Mouse (Mus musculus): ENCODE results near the gene Zscan2. TPM values are rescaled to one million over a fixed set of nuclear protein-coding genes. Genes with fewer than 3 reads are reported as not detected.

Zscan2 gene
- polyA plus RNA-seq, 1 experiment = 4.3 TPM

DNA sequence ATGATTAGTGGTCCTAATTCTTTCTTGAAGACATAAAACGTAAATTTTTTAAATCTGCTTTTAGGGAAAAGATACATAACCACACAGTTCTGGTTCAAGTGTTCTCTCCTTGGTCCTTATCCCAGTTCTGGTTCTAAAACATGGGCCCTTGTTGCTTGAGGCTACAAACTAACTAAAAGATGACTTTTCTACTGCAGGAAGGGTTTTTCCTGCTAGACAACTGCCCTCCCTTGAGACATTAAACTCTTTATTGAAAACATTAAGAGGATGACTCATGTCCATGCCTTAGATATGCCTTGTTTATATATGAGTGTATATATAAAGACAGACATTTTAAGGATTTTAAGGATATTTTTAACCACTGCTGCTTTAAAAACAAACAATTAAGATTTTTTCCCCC is 17.5 kb upstream of the Zscan2 start:
- TF ChIP-seq CTCF (IDR thresholded peaks at IDR 0.05; ENCODE audit: extremely low read depth, insufficient read depth, insufficient read length, insufficient replicate concordance) (no peak), POLR2A (IDR thresholded peaks at IDR 0.05; ENCODE audit: low read depth, low read length) (no peak)
- Histone ChIP-seq H3K4me1 (ENCODE audit: control insufficient read depth, insufficient read depth, insufficient read length) (peaks cover 3% of the 10 kb centered on the region; the same call in 1 of the 2 replicates), H3K4me3 (ENCODE audit: extremely low read depth, insufficient read depth, insufficient read length) (no peak overlapping the region), H3K36me3 (ENCODE audit: control insufficient read depth, insufficient read depth, low read length) (no peaks in the 10 kb centered on the region), H3K27me3 (ENCODE audit: control insufficient read depth, insufficient read depth, low read length) (no peaks in the 10 kb centered on the region), H3K27ac (ENCODE audit: insufficient read depth, low read length) (no peak overlapping the region)
- no peak for DNase-seq (ENCODE audit: low read depth in 1 of 2, low spot score in 2 of 2)
- 85% methylated on average over 1 of the region's 1 CpGs for WGBS

DNA sequence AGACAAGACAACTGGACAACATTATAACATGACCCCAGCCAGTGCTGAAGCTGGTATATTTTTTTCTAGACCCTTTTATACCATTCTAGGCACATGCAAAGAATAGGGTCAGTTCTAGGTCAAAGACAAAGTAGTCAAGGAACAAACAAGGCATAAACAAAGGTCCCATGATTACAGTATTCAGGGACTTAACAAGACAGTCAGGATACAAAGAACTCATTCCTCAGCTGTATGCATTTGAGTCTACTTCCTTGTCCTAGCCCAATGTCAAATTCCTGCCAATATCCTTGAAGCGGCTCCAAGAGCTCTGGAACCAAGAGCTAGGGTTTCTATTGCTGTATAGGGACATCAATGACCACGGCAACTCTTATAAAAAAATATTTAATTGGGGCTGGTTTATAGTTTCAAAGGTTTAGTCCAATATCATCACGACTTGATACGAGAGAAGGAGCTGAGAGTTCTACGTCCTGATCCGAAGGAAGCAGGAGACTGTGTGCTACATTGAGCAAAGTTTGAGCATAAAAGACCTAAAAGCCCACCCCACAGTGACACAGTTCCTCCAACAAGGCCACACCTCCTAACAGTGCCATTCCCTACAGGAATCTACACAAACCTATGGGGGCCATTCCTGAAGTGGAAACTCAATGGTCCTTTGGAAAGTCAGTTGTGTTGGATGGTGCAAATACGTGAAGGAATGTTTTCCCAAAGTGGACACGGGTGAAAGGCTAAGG is 16.6 kb upstream of the Zscan2 start:
- no peak for TF ChIP-seq POLR2A (IDR thresholded peaks at IDR 0.05; ENCODE audit: low read depth, low read length)
- no peak for TF ChIP-seq CTCF (IDR thresholded peaks at IDR 0.05; ENCODE audit: extremely low read depth, insufficient read depth, insufficient read length, insufficient replicate concordance)
- Histone ChIP-seq H3K27me3 (ENCODE audit: control insufficient read depth, insufficient read depth, low read length) (no peaks in the 10 kb centered on the region), H3K4me1 (ENCODE audit: control insufficient read depth, insufficient read depth, insufficient read length) (peaks cover 3% of the 10 kb centered on the region; the same call in 1 of the 2 replicates), H3K36me3 (ENCODE audit: control insufficient read depth, insufficient read depth, low read length) (no peaks in the 10 kb centered on the region), H3K27ac (ENCODE audit: insufficient read depth, low read length) (no peak overlapping the region), H3K4me3 (ENCODE audit: extremely low read depth, insufficient read depth, insufficient read length) (no peak overlapping the region)
- DNase-seq (ENCODE audit: low read depth in 1 of 2, low spot score in 2 of 2) = no peak
- 91% methylated on average over 8 of the region's 8 CpGs for WGBS

GRCm38 (mm10) chr7:80844691-80845090 is 16.0 kb upstream of the Zscan2 start:
- TF ChIP-seq POLR2A (IDR thresholded peaks at IDR 0.05; ENCODE audit: low read depth, low read length) (no peak), CTCF (IDR thresholded peaks at IDR 0.05; ENCODE audit: extremely low read depth, insufficient read depth, insufficient read length, insufficient replicate concordance) (no peak)
- Histone ChIP-seq H3K4me3 (ENCODE audit: extremely low read depth, insufficient read depth, insufficient read length) (no peak overlapping the region), H3K4me1 (ENCODE audit: control insufficient read depth, insufficient read depth, insufficient read length) (peaks cover 3% of the 10 kb centered on the region; the same call in 1 of the 2 replicates), H3K27me3 (ENCODE audit: control insufficient read depth, insufficient read depth, low read length) (no peaks in the 10 kb centered on the region), H3K36me3 (ENCODE audit: control insufficient read depth, insufficient read depth, low read length) (no peaks in the 10 kb centered on the region), H3K27ac (ENCODE audit: insufficient read depth, low read length) (no peak overlapping the region)
- WGBS = 92% methylated on average over 12 of the region's 12 CpGs
- no peak for DNase-seq (ENCODE audit: low read depth in 1 of 2, low spot score in 2 of 2)

GRCm38 (mm10) chr7:80845621-80846279 is 15.0 kb upstream of the Zscan2 start:
- Histone ChIP-seq H3K36me3 (ENCODE audit: control insufficient read depth, insufficient read depth, low read length) (no peaks in the 10 kb centered on the region), H3K4me1 (ENCODE audit: control insufficient read depth, insufficient read depth, insufficient read length) (no peaks in the 10 kb centered on the region), H3K27ac (ENCODE audit: insufficient read depth, low read length) (peak overlapping the region; percentile 50; the same call in 1 of the 2 replicates), H3K27me3 (ENCODE audit: control insufficient read depth, insufficient read depth, low read length) (no peaks in the 10 kb centered on the region), H3K4me3 (ENCODE audit: extremely low read depth, insufficient read depth, insufficient read length) (peak overlapping the region; percentile 31; the same call in 1 of the 2 replicates)
- TF ChIP-seq POLR2A (IDR thresholded peaks at IDR 0.05; ENCODE audit: low read depth, low read length) (no peak), CTCF (IDR thresholded peaks at IDR 0.05; ENCODE audit: extremely low read depth, insufficient read depth, insufficient read length, insufficient replicate concordance) (no peak)
- WGBS = 69% methylated on average over 15 of the region's 15 CpGs
- no peak for DNase-seq (ENCODE audit: low read depth in 1 of 2, low spot score in 2 of 2)

- TF ChIP-seq POLR2A (IDR thresholded peaks at IDR 0.05; ENCODE audit: low read depth, low read length) (no peak), CTCF (IDR thresholded peaks at IDR 0.05; ENCODE audit: extremely low read depth, insufficient read depth, insufficient read length, insufficient replicate concordance) (no peak)
- no peaks in the 10 kb centered on the region for H3K36me3 ChIP-seq (ENCODE audit: control insufficient read depth, insufficient read depth, low read length)
- H3K4me3 ChIP-seq (ENCODE audit: extremely low read depth, insufficient read depth, insufficient read length) = peak overlapping the region; percentile 31; the same call in 1 of the 2 replicates
- no peaks in the 10 kb centered on the region for H3K27me3 ChIP-seq (ENCODE audit: control insufficient read depth, insufficient read depth, low read length)
- H3K27ac ChIP-seq (ENCODE audit: insufficient read depth, low read length) = peak overlapping the region; percentile 50; the same call in 1 of the 2 replicates
- no peak for DNase-seq (ENCODE audit: low read depth in 1 of 2, low spot score in 2 of 2)
- H3K4me1 ChIP-seq (ENCODE audit: control insufficient read depth, insufficient read depth, insufficient read length) = no peaks in the 10 kb centered on the region
- WGBS = 82% methylated on average over 10 of the region's 10 CpGs
Measured at GRCm38 (mm10) chr7:80846280-80846678, 14.4 kb upstream of the Zscan2 start.

GRCm38 (mm10) chr7:80846709-80847108 is 14.0 kb upstream of the Zscan2 start:
- TF ChIP-seq POLR2A (IDR thresholded peaks at IDR 0.05; ENCODE audit: low read depth, low read length) (no peak), CTCF (IDR thresholded peaks at IDR 0.05; ENCODE audit: extremely low read depth, insufficient read depth, insufficient read length, insufficient replicate concordance) (no peak)
- Histone ChIP-seq H3K36me3 (ENCODE audit: control insufficient read depth, insufficient read depth, low read length) (no peaks in the 10 kb centered on the region), H3K4me3 (ENCODE audit: extremely low read depth, insufficient read depth, insufficient read length) (no peak overlapping the region), H3K4me1 (ENCODE audit: control insufficient read depth, insufficient read depth, insufficient read length) (no peaks in the 10 kb centered on the region), H3K27me3 (ENCODE audit: control insufficient read depth, insufficient read depth, low read length) (no peaks in the 10 kb centered on the region), H3K27ac (ENCODE audit: insufficient read depth, low read length) (no peak overlapping the region)
- DNase-seq (ENCODE audit: low read depth in 1 of 2, low spot score in 2 of 2) = no peak
- 89% methylated on average over 5 of the region's 5 CpGs for WGBS

All from spleen, adult 2 months (tissue).